Mouse (Mus musculus) heart, postnatal 0 days (tissue): ENCODE data around the gene Slc22a14.

ENCODE experiments used
- CTCF ChIP-seq: IDR thresholded peaks from 2 replicates; pipeline ENCODE4 v1.5.1; 2016; ENCODE audit warnings: antibody characterized with exemption, control low read depth, low read depth
- EP300 ChIP-seq: IDR thresholded peaks from 2 replicates; pipeline ENCODE4 v1.6.1; 2016; ENCODE audit warnings: antibody characterized with exemption, low read depth

- no peak for TF ChIP-seq EP300
- TF ChIP-seq CTCF = no peak
Observed at GRCm38 (mm10) chr9:119155416-119155815, 209.9 kb downstream of the Slc22a14 start.
